ENCODE assay signal across 15 mouse cellular contexts in genomic region chr2:120663491-120664154, GRCm38 (mm10). TPM values are rescaled to one million over a fixed set of nuclear protein-coding genes. Genes with fewer than 3 reads are reported as not detected.
DNase-seq lines count a peak whose midpoint lies in the region; ATAC-seq and TF ChIP-seq lines count a peak whose summit lies in the region.
"Had no signal": no experiment of that assay in that cellular context is flagged by ENCODE, and none has a peak within 500 bp of the region (broad histone marks: within the 10 kb centered on the region; RNA-seq: fewer than 3 reads in every experiment).

No protein-coding gene starts in this region.

- no peaks in the 10 kb centered on the region for H3K4me1 ChIP-seq in forebrain, postnatal 0 days (ENCODE audit: insufficient read depth)
- H3K4me1 ChIP-seq in forebrain, embryonic 12.5 days = no peaks in the 10 kb centered on the region
- H3K4me1 ChIP-seq in brown adipose tissue, adult 24 weeks (ENCODE audit: control insufficient read depth, insufficient read depth, insufficient read length, low read length) = peaks cover 19% of the 10 kb centered on the region
- H3K4me1 ChIP-seq: midbrain, embryonic 15.5 days had no signal

- H3K36me3 ChIP-seq in forebrain, postnatal 0 days (ENCODE audit: insufficient read depth) = no peaks in the 10 kb centered on the region
- H3K36me3 ChIP-seq in forebrain, embryonic 12.5 days (replicated peaks) = no peaks in the 10 kb centered on the region
- H3K36me3 ChIP-seq: liver, embryonic 13.5 days; midbrain, embryonic 15.5 days had no signal

- no peak overlapping the region for H3K4me2 ChIP-seq in forebrain, postnatal 0 days (ENCODE audit: low read depth)
- H3K4me2 ChIP-seq in forebrain, embryonic 12.5 days = no peak overlapping the region
- H3K4me2 ChIP-seq: heart, embryonic 15.5 days; liver, embryonic 13.5 days; midbrain, embryonic 15.5 days; neural tube, embryonic 15.5 days had no signal

- H3K27ac ChIP-seq in forebrain, postnatal 0 days (ENCODE audit: low read depth, low read length) = no peak overlapping the region
- no peak overlapping the region for H3K27ac ChIP-seq in forebrain, embryonic 12.5 days
- peak overlapping the region; percentile 76 for H3K27ac ChIP-seq in brown adipose tissue, adult 24 weeks (replicated peaks; ENCODE audit: low read depth, low read length)
- H3K27ac ChIP-seq: heart, embryonic 15.5 days; liver, embryonic 13.5 days; midbrain, embryonic 15.5 days; neural tube, embryonic 15.5 days had no signal

- H3K4me3 ChIP-seq in forebrain, postnatal 0 days (ENCODE audit: low read depth, low read length) = no peak overlapping the region
- no peak overlapping the region for H3K4me3 ChIP-seq in forebrain, embryonic 12.5 days (replicated peaks)
- no peak overlapping the region for H3K4me3 ChIP-seq in brown adipose tissue, adult 24 weeks (ENCODE audit: insufficient read depth, low read depth, low read length)
- H3K4me3 ChIP-seq: heart, embryonic 15.5 days; liver, embryonic 13.5 days; midbrain, embryonic 15.5 days; neural tube, embryonic 15.5 days had no signal

- H3K9ac ChIP-seq in forebrain, postnatal 0 days = no peak overlapping the region
- no peak overlapping the region for H3K9ac ChIP-seq in forebrain, embryonic 12.5 days
- H3K9ac ChIP-seq: heart, embryonic 15.5 days; liver, embryonic 13.5 days; midbrain, embryonic 15.5 days; neural tube, embryonic 15.5 days had no signal

- no peaks in the 10 kb centered on the region for H3K27me3 ChIP-seq in forebrain, postnatal 0 days (ENCODE audit: insufficient read depth, low read length)
- no peaks in the 10 kb centered on the region for H3K27me3 ChIP-seq in forebrain, embryonic 12.5 days
- H3K27me3 ChIP-seq: heart, embryonic 15.5 days; liver, embryonic 13.5 days; midbrain, embryonic 15.5 days; neural tube, embryonic 15.5 days had no signal

- 72% methylated on average over 3 of the region's 3 CpGs for WGBS in forebrain, postnatal 0 days
- 78% methylated on average over 3 of the region's 3 CpGs for WGBS in forebrain, embryonic 12.5 days

- TF ChIP-seq CTCF in forebrain, postnatal 0 days (IDR thresholded peaks at IDR 0.05; ENCODE audit: low read depth) = no peak

- ATAC-seq in forebrain, postnatal 0 days = peak; percentile 29; the same call in 1 of the 2 replicates
- ATAC-seq in forebrain, embryonic 12.5 days (ENCODE audit: low FRiP score) = no peak
- ATAC-seq: midbrain, embryonic 15.5 days had no signal

- peak; percentile 17 for DNase-seq in forebrain, postnatal 0 days
- peak; percentile 40 for DNase-seq in kidney, postnatal 14 days
- DNase-seq in kidney, postnatal 25 days = no peak
- peak; percentile 34 for DNase-seq in 3T3-L1 (ENCODE audit: low read depth, low spot score)
- DNase-seq in adrenal gland, adult 2 months = no peak
- DNase-seq in urinary bladder, postnatal 14 days (ENCODE audit: low spot score) = no peak
- DNase-seq: adrenal gland, postnatal 14 days; cerebellum, adult 8-10 months; liver, embryonic 13.5 days; right cerebral cortex, postnatal 25 days had no signal

- no peaks in the 10 kb centered on the region for H3K9me3 ChIP-seq in forebrain, postnatal 0 days (ENCODE audit: low read length)
- no peaks in the 10 kb centered on the region for H3K9me3 ChIP-seq in forebrain, embryonic 12.5 days
- H3K9me3 ChIP-seq: heart, embryonic 15.5 days; liver, embryonic 13.5 days; midbrain, embryonic 15.5 days; neural tube, embryonic 15.5 days had no signal

RNA-seq across cellular contexts. Expression of gene Stard9, which starts 34.7 kb away (rescaled TPM):
- total RNA-seq in forebrain, postnatal 0 days (2014; rRNA removed) = 8.5 and 11.8 TPM in 2 replicates
- 0.92 and 1.8 TPM in 2 replicates for polyA plus RNA-seq in forebrain, postnatal 0 days (2015; fragmentation: Nextera tagmentation; extraction: Ambion mirVana)
- polyA plus RNA-seq in forebrain, embryonic 12.5 days (2016; fragmentation: Nextera tagmentation; extraction: Ambion mirVana) = 4.3 and 4.7 TPM in 2 replicates
- 2.3 and 3.9 TPM in 2 replicates for polyA plus RNA-seq in brown adipose tissue, adult 24 weeks (2012; ENCODE audit: insufficient read depth, insufficient read length, missing spikeins)
- 1 to 10 TPM; 8.7 to 9.0 TPM for total RNA-seq in adrenal gland, adult 2 months (2021)
- polyA plus RNA-seq in adrenal gland, adult 2 months (2012; rRNA removed) = 5.1 and 5.9 TPM in 2 replicates

RNA-seq across cellular contexts. Expression of gene Lrrc57, which starts 54.3 kb away (rescaled TPM):
- 38.2 and 38.5 TPM in 2 replicates for total RNA-seq in forebrain, postnatal 0 days (2014; rRNA removed)
- polyA plus RNA-seq in forebrain, postnatal 0 days (2015; fragmentation: Nextera tagmentation; extraction: Ambion mirVana) = 23.2 and 26.1 TPM in 2 replicates
- 30.8 and 32.7 TPM in 2 replicates for polyA plus RNA-seq in forebrain, embryonic 12.5 days (2016; fragmentation: Nextera tagmentation; extraction: Ambion mirVana)
- 13.8 and 22.7 TPM in 2 replicates for polyA plus RNA-seq in brown adipose tissue, adult 24 weeks (2012; ENCODE audit: insufficient read depth, insufficient read length, missing spikeins)
- 10 to 100 TPM; 17.9 to 21.6 TPM for total RNA-seq in adrenal gland, adult 2 months (2021)
- 5.8 and 7.6 TPM in 2 replicates for polyA plus RNA-seq in adrenal gland, adult 2 months (2012; rRNA removed)

RNA-seq across cellular contexts. Expression of gene Haus2, which starts 54.4 kb away (rescaled TPM):
- 30.6 and 33.8 TPM in 2 replicates for total RNA-seq in forebrain, postnatal 0 days (2014; rRNA removed)
- polyA plus RNA-seq in forebrain, postnatal 0 days (2015; fragmentation: Nextera tagmentation; extraction: Ambion mirVana) = 20.5 and 36.8 TPM in 2 replicates
- polyA plus RNA-seq in forebrain, embryonic 12.5 days (2016; fragmentation: Nextera tagmentation; extraction: Ambion mirVana) = 36.6 and 36.7 TPM in 2 replicates
- polyA plus RNA-seq in brown adipose tissue, adult 24 weeks (2012; ENCODE audit: insufficient read depth, insufficient read length, missing spikeins) = 10.9 and 12.2 TPM in 2 replicates
- 10 to 100 TPM in 1 of 2 experiments, 1 to 10 TPM in 1; 9.4 to 12.6 TPM for total RNA-seq in adrenal gland, adult 2 months (2021)
- polyA plus RNA-seq in adrenal gland, adult 2 months (2012; rRNA removed) = 0.61 and 0.95 TPM in 2 replicates

Comparison
In these comparisons a context has a peak if more than half of its experiments do, and no peak if none do; other contexts are left out.
1. DNase-seq: peak in forebrain, postnatal 0 days (single experiment), kidney, postnatal 14 days (single experiment) and 3T3-L1 (single experiment); none in kidney, postnatal 25 days (0 of 2), adrenal gland, adult 2 months (single experiment) and urinary bladder, postnatal 14 days (single experiment).